Mouse (Mus musculus) intestine, postnatal 0 days (tissue): ENCODE data around the gene Ano4. TPM values are rescaled to one million over a fixed set of nuclear protein-coding genes. Genes with fewer than 3 reads are reported as not detected.

Experiments
- ATAC-seq: fragments of 200-750 bp; cut with Nextera tagmentation; 2 replicates; pipeline ENCODE4 v1.8.0; 2017; ENCODE audit warnings: mild to moderate bottlenecking, moderate TSS enrichment, moderate library complexity
- H3K27ac ChIP-seq: fragments of 300-500 bp; sonication (generic); 2 replicates; pipeline ENCODE4 v1.5.1; 2014; ENCODE audit warnings: mild to moderate bottlenecking, low read depth, low read length, moderate library complexity
- H3K27me3 ChIP-seq: fragments of 300-500 bp; sonication (generic); replicated peaks from 2 replicates; pipeline ENCODE4 v1.6.1; 2014; ENCODE audit warnings: low read length, mixed read lengths; ENCODE audit not compliant: control insufficient read depth, insufficient read depth
- H3K36me3 ChIP-seq: fragments of 300-500 bp; sonication (generic); 2 replicates; pipeline ENCODE4 v1.6.1; 2014; ENCODE audit warnings: mild to moderate bottlenecking, moderate library complexity; ENCODE audit not compliant: control insufficient read depth, insufficient read depth
- H3K4me1 ChIP-seq: fragments of 300-500 bp; sonication (generic); replicated peaks from 2 replicates; pipeline ENCODE4 v1.6.1; 2014; ENCODE audit warnings: antibody characterized with exemption, low read length, mixed read lengths; ENCODE audit not compliant: control insufficient read depth, insufficient read depth
- H3K4me2 ChIP-seq: fragments of 300-500 bp; sonication (generic); replicated peaks from 2 replicates; pipeline ENCODE4 v1.6.1; 2014; ENCODE audit warnings: low read depth, mild to moderate bottlenecking, moderate library complexity
- H3K4me3 ChIP-seq: fragments of 300-500 bp; sonication (generic); 2 replicates; pipeline ENCODE4 v1.5.1; 2014; ENCODE audit warnings: low read depth, low read length
- H3K9ac ChIP-seq: fragments of 300-500 bp; sonication (generic); 2 replicates; pipeline ENCODE4 v1.6.1; 2014; ENCODE audit warnings: mild to moderate bottlenecking, low read depth, low read length
- H3K9me3 ChIP-seq: fragments of 300-500 bp; sonication (generic); 2 replicates; pipeline ENCODE4 v1.6.1; 2016; ENCODE audit warnings: mixed run types; ENCODE audit not compliant: control insufficient read depth
- CTCF ChIP-seq: sonication (generic); IDR thresholded peaks from 2 replicates; pipeline ENCODE4 v1.5.1; 2016; ENCODE audit warnings: low read depth, mild to moderate bottlenecking, control low read depth, antibody characterized with exemption, moderate library complexity
- WGBS: fragments of 180-500 bp; shearing (Covaris S2); extraction: QIAGEN DNeasy Blood & Tissue Kit; methylation state at CpG from one replicate; pipeline ENCODE4 v1.1.7; 2014; 5-methylcytosine and 5-hydroxymethylcytosine counted together
- polyA plus RNA-seq: library from polyadenylated mRNA; unstranded; fragments of >200 nt; fragmentation: Nextera tagmentation; extraction: Ambion mirVana; gene quantifications from 2 replicates; pipeline ENCODE4 v1.2.1, GENCODE M21; 2015

Ano4 gene
- 0.13 TPM in 1 of 2 replicates, not detected in the other for polyA plus RNA-seq

DNA sequence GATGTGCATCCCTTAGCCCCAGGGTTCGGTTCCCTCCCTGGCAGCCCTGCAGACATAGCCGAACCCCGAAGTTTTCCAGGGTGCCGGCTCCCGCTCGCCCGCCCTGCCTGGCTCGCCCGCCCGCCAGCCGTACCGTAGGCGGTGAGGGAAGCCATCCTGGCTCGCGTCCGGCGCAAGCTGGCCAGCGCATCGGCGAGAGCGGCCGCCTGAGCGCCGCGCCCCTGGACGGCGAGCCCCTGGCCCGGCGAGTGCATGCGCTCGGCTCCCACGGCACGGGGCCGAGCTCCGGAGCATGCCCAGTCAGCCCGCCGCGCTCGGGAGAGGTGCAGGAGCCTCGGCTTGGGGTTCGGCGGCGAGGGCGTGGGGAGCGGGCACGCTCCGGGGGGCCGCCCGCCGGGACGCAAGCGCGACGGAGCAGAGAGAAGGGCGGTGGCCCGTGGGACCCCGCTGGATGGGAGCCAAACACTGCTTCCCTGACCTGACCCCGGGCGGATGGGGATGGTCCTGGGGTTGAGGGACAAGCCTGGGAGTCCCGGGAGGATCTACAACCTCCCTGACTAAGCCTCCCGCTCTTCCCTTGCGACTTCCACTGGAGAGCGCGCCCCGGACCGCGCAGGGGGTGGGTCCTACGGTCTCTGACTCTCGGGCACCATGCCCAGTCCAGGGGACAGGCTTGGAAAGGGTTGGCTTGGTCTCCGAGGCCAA, at the start of gene Ano4:
Gene Ano4 (minus strand): TSS at position 272 of the 705 bp plus-strand sequence.
- no peaks in the 10 kb centered on the region for H3K9me3 ChIP-seq
- no peaks in the 10 kb centered on the region for H3K4me1 ChIP-seq
- H3K9ac ChIP-seq = peak within 1 kb of the TSS; percentile 26; the same call in 1 of the 2 replicates
- TF ChIP-seq CTCF = no peak
- peaks cover 28% of the 10 kb centered on the region for H3K27me3 ChIP-seq
- under 1% methylated on average over 63 of the region's 70 CpGs for WGBS
- no peak for ATAC-seq
- no peak within 1 kb of the TSS for H3K27ac ChIP-seq
- H3K36me3 ChIP-seq = no peaks in the 10 kb centered on the region
- peak within 1 kb of the TSS; percentile 74 for H3K4me2 ChIP-seq
- peak within 1 kb of the TSS; percentile 47 for H3K4me3 ChIP-seq

DNA sequence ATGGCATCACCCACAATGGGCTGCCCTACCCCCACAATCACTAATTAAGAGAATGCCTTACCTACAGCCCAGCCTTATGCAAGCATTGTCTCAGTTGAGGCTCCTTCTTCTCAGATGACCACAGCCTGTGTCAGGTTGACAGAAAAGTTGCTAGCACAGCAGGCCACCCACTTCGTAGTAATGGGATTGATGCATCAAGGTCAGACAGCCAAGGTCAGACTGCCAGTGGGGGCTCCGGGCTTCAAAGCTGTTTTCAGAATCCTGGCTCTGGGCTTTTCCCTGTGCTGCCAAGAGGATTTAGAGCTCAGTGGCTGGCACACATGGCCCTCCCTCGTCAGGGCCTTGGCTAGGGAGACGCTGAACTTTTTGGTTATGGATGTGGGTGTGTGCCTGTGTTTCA, 48.1 kb upstream of the Ano4 start:
- WGBS = 60% methylated on average over 4 of the region's 4 CpGs

DNA sequence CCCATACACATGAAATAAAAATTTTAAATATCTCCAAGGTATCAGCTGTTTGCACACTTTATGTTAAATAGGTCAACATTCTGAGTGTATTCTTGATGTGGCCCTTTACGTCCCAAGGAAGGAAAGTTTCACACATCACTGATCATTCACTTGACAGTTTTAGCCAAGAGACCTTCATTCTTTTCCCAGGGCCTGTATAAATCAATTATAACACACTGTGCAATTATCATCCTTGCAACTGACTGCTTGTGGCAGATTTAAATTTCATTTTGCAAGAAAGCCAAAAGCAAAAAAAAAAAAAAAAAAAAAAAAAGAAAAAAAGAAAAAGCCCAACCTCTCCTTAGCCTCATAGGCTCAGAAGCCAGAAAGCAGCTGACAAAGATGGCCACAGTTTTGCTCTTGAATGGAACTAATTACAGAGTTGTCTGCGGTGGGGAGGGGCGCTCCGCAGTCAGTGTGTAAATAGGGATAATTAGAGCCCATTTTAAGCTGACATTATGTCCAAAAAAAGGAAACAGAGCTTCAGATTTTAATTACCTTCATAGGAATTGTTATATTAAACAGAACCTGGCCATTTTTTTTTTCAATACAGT, 47.1 kb upstream of the Ano4 start:
- H3K27me3 ChIP-seq = no peaks in the 10 kb centered on the region
- H3K27ac ChIP-seq = no peak overlapping the region
- no peak overlapping the region for H3K9ac ChIP-seq
- no peak overlapping the region for H3K4me3 ChIP-seq
- H3K4me1 ChIP-seq = no peaks in the 10 kb centered on the region
- H3K4me2 ChIP-seq = no peak overlapping the region
- no peaks in the 10 kb centered on the region for H3K36me3 ChIP-seq
- H3K9me3 ChIP-seq = no peaks in the 10 kb centered on the region
- no peak for ATAC-seq
- TF ChIP-seq CTCF = no peak
- 91% methylated on average over 4 of the region's 4 CpGs for WGBS

More for the DNA sequence above, 48.1 kb upstream of the Ano4 start:
- Histone ChIP-seq H3K27ac (no peak overlapping the region), H3K27me3 (no peaks in the 10 kb centered on the region), H3K4me2 (no peak overlapping the region), H3K9ac (no peak overlapping the region), H3K9me3 (no peaks in the 10 kb centered on the region), H3K4me1 (no peaks in the 10 kb centered on the region), H3K36me3 (no peaks in the 10 kb centered on the region), H3K4me3 (no peak overlapping the region)
- no peak for ATAC-seq
- no peak for TF ChIP-seq CTCF

DNA sequence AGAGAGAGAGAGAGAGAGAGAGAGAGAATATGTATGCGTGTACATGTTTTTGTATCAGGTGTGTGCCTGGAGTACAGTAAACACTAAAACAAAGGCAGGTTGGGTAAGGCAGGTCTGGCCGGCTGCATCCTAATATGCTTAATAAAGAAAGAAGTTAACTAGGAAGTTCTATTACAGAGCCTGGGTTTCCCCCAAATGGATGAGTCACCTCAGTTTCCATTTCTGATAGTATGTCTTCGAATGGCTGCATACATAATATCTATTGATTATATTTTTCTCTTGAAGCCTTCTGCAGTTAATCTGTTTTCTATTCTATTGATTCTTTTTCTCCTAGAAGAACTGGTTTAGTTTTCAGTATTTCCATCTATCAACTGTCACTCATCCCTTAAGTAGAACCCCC, 41.9 kb upstream of the Ano4 start:
- WGBS = 69% methylated on average over 3 of the region's 3 CpGs
- no peak for TF ChIP-seq CTCF
- Histone ChIP-seq H3K4me1 (no peaks in the 10 kb centered on the region), H3K9ac (no peak overlapping the region), H3K4me2 (no peak overlapping the region), H3K27ac (no peak overlapping the region), H3K27me3 (no peaks in the 10 kb centered on the region), H3K36me3 (no peaks in the 10 kb centered on the region), H3K4me3 (no peak overlapping the region), H3K9me3 (no peaks in the 10 kb centered on the region)
- no peak for ATAC-seq

DNA sequence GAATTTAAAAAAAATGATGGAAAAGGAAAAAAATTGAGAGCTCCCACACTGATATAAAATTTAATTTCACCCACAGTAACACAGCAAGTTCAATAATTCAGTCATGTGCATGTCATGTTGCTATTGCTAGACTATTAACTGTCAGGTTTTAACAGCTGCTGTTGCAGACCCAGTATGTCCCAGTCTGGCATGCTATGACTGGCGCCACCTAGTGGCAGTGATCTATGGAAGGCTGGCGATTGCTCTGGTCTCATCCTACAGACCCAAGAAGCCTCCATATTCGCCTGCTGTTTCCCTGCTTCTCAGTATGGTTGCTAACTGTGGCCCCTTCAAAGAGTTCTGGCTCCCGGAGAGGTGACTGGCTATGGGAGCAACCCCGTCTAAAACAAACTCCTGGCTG, 38.9 kb upstream of the Ano4 start:
- no peaks in the 10 kb centered on the region for H3K36me3 ChIP-seq
- no peak overlapping the region for H3K4me3 ChIP-seq
- H3K27ac ChIP-seq = no peak overlapping the region
- WGBS = 9% methylated on average over 5 of the region's 5 CpGs
- no peaks in the 10 kb centered on the region for H3K27me3 ChIP-seq
- no peak overlapping the region for H3K9ac ChIP-seq
- no peaks in the 10 kb centered on the region for H3K9me3 ChIP-seq
- TF ChIP-seq CTCF = peak; percentile 89
- H3K4me2 ChIP-seq = no peak overlapping the region
- no peak for ATAC-seq
- no peaks in the 10 kb centered on the region for H3K4me1 ChIP-seq

DNA sequence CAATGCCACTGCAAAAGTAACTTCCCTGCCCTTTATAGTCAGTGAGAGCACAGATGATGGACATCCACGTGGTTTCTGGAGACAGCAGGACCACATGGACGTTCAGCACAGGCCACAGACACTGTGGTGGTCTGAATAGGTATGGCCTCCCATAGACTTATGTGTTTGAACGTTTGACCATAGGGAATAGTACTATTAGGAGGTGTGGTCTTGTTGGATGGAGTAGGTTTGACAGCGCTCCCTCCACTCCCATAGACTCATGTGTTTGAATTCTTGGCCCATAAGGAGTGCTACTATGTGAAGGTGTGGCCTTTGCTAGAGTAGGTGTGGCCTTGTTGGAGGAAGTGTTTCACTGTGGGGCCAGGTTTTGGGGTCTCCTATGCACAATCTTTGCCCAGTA, 33.2 kb upstream of the Ano4 start:
- H3K27me3 ChIP-seq = no peaks in the 10 kb centered on the region
- no peaks in the 10 kb centered on the region for H3K9me3 ChIP-seq
- 75% methylated on average over 4 of the region's 4 CpGs for WGBS
- TF ChIP-seq CTCF = no peak
- no peak overlapping the region for H3K9ac ChIP-seq
- no peaks in the 10 kb centered on the region for H3K36me3 ChIP-seq
- no peak overlapping the region for H3K27ac ChIP-seq
- H3K4me2 ChIP-seq = no peak overlapping the region
- no peak overlapping the region for H3K4me3 ChIP-seq
- no peak for ATAC-seq
- H3K4me1 ChIP-seq = no peaks in the 10 kb centered on the region
